Mouse (Mus musculus): ENCODE data around the gene Mtg2.

- TF ChIP-seq CHD2 (IDR thresholded peaks at IDR 0.05; ENCODE audit: low read depth, low read length) (no peak), ZNF384 (IDR thresholded peaks at IDR 0.05; ENCODE audit: low read depth, low read length) (no peak)
These were observed 49.5 kb upstream of the Mtg2 start for GRCm38 (mm10) chr2:180020919-180021318.

Data from ES-E14 (cell line).